Mouse (Mus musculus): ENCODE results near the gene Adamts16.

Adamts16 gene

GRCm38 (mm10) chr13:70832593-70833138 is 8.9 kb downstream of the Adamts16 start:
- DNase-seq = no peak

GRCm38 (mm10) chr13:70831041-70831440 is 10.6 kb downstream of the Adamts16 start:
- DNase-seq = no peak

- no peak for DNase-seq
These were observed 14.1 kb downstream of the Adamts16 start for GRCm38 (mm10) chr13:70827507-70827906.

- DNase-seq = no peak
These were observed 16.3 kb downstream of the Adamts16 start for GRCm38 (mm10) chr13:70825265-70825664.

GRCm38 (mm10) chr13:70823757-70824156 is 17.9 kb downstream of the Adamts16 start:
- DNase-seq = no peak

- no peak for DNase-seq
These were observed 22.6 kb downstream of the Adamts16 start for GRCm38 (mm10) chr13:70818982-70819381.

GRCm38 (mm10) chr13:70814423-70814822 is 27.2 kb downstream of the Adamts16 start:
- no peak for DNase-seq

- no peak for DNase-seq
These were observed 36.1 kb downstream of the Adamts16 start for GRCm38 (mm10) chr13:70805506-70805905.

GRCm38 (mm10) chr13:70802849-70803248 is 38.8 kb downstream of the Adamts16 start:
- DNase-seq = no peak

- no peak for DNase-seq
These were observed 42.3 kb downstream of the Adamts16 start for GRCm38 (mm10) chr13:70799322-70799721.

GRCm38 (mm10) chr13:70798396-70798795 is 43.2 kb downstream of the Adamts16 start:
- DNase-seq = no peak

GRCm38 (mm10) chr13:70794074-70794572 is 47.5 kb downstream of the Adamts16 start:
- DNase-seq = no peak

- no peak for DNase-seq
These were observed 48.0 kb downstream of the Adamts16 start for GRCm38 (mm10) chr13:70793660-70794059.

GRCm38 (mm10) chr13:70792950-70793349 is 48.7 kb downstream of the Adamts16 start:
- DNase-seq = no peak

GRCm38 (mm10) chr13:70789806-70790205 is 51.8 kb downstream of the Adamts16 start:
- no peak for DNase-seq

GRCm38 (mm10) chr13:70789022-70789421 is 52.6 kb downstream of the Adamts16 start:
- no peak for DNase-seq

GRCm38 (mm10) chr13:70785078-70785477 is 56.5 kb downstream of the Adamts16 start:
- no peak for DNase-seq

GRCm38 (mm10) chr13:70784126-70784525 is 57.5 kb downstream of the Adamts16 start:
- no peak for DNase-seq

GRCm38 (mm10) chr13:70779781-70780180 is 61.8 kb downstream of the Adamts16 start:
- DNase-seq = no peak

GRCm38 (mm10) chr13:70778872-70779554 is 62.6 kb downstream of the Adamts16 start:
- no peak for DNase-seq

GRCm38 (mm10) chr13:70771100-70771499 is 70.5 kb downstream of the Adamts16 start:
- no peak for DNase-seq

- no peak for DNase-seq
These were observed 72.5 kb downstream of the Adamts16 start for GRCm38 (mm10) chr13:70769156-70769555.

- no peak for DNase-seq
These were observed 74.1 kb downstream of the Adamts16 start for GRCm38 (mm10) chr13:70767462-70767861.

GRCm38 (mm10) chr13:70764682-70765081 is 76.9 kb downstream of the Adamts16 start:
- DNase-seq = no peak

- no peak for DNase-seq
These were observed 79.0 kb downstream of the Adamts16 start for GRCm38 (mm10) chr13:70762586-70762985.
